Mouse (Mus musculus): ENCODE data around the gene Tmem120a.

The Tmem120a gene

GRCm38 (mm10) chr5:135707855-135708254 is 36.4 kb downstream of the Tmem120a start:
- DNase-seq (ENCODE audit: low spot score): no peak

GRCm38 (mm10) chr5:135707039-135707438 is 37.2 kb downstream of the Tmem120a start:
- no peak for DNase-seq (ENCODE audit: low spot score)

DNA sequence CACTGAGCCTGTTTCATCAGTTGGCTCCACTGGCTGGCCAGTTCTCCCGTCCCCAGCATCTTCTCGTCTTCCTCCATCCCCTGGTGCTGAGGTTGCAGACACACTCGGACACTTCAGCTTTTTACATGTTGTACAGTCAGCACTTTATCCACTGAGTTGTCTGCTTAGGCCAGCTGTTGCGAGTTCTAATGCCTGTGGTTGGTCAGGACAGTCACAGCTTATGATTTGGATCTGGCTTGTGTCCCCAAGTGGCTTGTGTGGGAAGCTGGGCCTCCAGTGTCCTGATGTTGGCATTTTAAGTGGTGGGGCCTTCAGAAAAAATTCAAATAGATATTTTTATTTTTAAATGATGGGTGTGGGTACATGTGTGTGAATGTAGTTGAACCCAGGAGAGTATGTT is 38.9 kb downstream of the Tmem120a start:
- DNase-seq (ENCODE audit: low spot score): no peak

DNA sequence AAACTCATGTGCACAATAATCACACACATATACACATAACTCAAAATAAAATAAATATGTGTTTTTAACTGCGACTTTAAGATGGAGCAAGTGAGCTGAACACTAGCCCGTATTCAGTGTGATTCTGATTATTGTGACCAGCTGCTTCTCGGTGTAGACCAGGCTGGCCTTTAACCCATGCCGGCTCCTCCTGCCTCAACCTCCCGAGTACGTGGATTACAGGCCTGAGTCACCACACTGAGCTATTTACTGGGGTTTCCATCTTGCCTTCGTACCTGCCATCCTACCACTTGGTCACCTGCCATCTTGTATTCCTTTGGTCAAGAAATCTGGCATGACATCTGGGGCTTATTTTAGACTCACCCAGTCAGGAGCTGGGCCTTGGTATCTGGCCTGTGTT is 40.8 kb downstream of the Tmem120a start:
- no peak for DNase-seq (ENCODE audit: low spot score)

DNA sequence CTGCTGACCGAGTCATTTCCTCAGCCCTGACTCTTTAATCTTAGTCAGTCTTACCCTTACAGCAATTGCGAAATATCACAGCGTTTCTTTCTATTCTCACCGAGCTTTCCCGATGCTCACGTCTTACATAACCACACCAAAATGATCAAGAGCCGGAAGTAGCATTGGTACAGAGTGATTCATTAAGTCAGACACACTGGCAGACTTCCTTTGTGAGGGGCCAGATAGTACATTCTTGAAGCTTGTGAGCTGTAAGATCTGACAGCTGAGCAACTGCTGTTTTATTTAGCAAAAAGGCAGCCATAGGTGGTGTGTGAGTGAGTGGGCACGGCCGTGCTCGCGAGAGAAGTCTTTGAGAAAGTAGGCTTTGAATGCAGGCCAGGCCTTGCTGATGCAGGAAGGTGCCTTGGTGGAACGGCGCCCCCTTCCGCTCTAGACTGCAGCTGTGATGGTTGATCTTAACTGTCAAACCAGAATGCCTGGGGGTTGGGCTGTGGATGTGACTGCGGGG is 41.5 kb downstream of the Tmem120a start:
- DNase-seq (ENCODE audit: low spot score): no peak

- DNase-seq (ENCODE audit: low spot score): no peak
These were observed 42.1 kb downstream of the Tmem120a start for GRCm38 (mm10) chr5:135702190-135702589.

DNA sequence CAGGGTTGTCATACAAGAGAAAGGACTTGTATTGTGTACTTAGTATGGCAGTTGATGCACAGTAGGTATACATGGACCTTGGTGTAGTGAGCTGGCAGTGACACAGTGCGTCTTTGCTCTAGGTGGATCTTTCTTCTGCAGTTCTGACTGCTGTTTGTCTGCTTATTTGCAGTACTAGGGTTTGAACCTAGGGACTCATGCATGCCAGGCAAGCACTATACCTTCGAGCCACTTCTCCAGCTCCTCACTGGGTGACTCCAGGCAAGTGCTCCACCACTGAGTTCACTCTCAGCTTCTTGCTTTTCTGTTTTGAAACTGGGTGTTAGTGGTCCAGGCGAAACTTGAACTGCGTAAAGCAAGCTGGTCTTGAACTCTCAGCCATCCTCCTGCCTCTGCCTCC is 42.6 kb downstream of the Tmem120a start:
- DNase-seq (ENCODE audit: low spot score): no peak

DNA sequence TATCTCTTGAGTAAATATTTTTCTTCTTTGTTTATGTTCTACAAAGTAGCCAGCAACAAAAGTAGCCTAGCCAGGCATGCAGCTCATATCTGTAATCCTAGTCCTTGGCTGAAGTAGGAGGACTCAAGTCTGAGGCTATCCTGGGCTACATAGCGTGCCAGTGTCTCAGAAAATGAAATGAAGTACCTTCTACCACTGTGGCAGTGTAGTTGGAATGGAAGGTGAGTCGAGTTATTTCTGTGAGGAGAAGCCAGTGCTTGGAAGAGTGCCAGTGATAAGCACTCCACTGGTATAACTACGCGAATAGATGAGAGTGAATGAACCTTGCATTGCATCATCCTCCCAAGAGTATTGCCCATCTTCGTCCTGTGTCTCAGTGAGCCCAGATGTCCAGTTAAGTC is 46.5 kb downstream of the Tmem120a start:
- DNase-seq (ENCODE audit: low spot score): no peak

DNA sequence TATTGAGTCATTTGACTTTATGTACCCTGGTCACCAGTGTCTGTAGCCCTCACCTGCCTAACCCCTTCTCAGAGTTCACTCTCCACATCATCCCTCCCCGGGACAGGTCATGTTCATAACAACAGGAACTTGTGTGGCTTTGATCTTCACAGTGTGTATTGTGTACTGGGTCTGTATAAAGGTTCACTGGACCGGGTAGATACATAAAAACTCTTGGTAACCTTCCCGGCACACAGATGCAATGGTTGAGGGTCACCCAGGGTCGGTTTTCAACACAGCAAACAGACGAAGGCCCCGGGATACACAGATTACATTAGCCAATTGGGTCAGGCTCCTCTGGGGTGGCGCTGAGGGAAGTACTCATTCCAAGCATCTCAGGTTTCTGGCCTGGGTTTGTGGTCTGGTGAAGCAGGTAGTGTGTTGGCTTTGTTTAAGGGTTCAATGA is 48.9 kb downstream of the Tmem120a start:
- no peak for DNase-seq (ENCODE audit: low spot score)

- no peak for DNase-seq (ENCODE audit: low spot score)
These were observed 50.9 kb downstream of the Tmem120a start for GRCm38 (mm10) chr5:135693281-135693853.

- DNase-seq (ENCODE audit: low spot score): no peak
These were observed 53.0 kb downstream of the Tmem120a start for GRCm38 (mm10) chr5:135691266-135691665.

- no peak for DNase-seq (ENCODE audit: low spot score)
These were observed 53.8 kb downstream of the Tmem120a start for GRCm38 (mm10) chr5:135690401-135690800.
